Mouse (Mus musculus): ENCODE data around the gene Celsr1.

Gene Celsr1

DNA sequence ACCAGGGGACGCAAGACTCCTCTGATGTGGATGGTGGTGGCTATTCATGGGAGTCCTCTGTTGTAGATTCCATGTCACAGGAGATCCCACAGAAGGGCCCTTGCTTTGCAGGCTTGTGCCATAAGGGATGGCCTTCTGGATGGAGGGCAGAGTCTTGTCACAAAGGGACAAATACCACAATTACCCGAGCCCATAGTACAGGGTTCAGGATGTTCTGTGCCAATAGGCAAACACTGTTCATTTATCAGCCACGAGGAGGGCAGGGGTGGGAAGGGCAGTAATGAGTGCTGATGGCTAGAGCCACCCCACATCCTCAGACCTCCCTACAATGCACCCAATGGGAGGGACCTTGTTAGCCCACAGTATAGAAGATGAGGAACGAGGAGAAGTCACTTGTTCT is 71.9 kb downstream of the Celsr1 start:
- in situ Hi-C loops (cut with MboI), result no loop called here

DNA sequence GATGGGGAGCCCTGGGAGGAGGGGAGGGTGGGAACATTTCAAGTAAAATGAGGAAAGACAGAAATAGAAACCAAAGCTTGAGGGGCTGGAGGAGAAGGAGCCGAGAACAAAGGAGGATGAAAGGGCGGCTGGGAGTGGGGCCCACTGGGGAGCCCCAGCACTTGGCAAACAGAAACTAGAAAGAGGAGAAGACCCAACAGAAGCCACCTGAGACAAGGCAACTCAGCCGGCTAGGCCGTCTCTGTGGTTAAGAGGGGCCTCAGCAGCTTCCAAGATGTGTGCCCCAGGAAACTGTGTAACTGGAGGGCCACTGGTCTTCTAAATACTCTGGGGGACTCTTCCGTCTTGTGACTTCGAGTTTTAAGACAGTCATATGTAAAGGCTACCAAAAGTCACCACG is 72.4 kb downstream of the Celsr1 start:
- in situ Hi-C loops (cut with MboI), result no loop called here

GRCm38 (mm10) chr15:85956202-85956601 is 77.4 kb downstream of the Celsr1 start:
- in situ Hi-C loops (cut with MboI), result no loop called here

DNA sequence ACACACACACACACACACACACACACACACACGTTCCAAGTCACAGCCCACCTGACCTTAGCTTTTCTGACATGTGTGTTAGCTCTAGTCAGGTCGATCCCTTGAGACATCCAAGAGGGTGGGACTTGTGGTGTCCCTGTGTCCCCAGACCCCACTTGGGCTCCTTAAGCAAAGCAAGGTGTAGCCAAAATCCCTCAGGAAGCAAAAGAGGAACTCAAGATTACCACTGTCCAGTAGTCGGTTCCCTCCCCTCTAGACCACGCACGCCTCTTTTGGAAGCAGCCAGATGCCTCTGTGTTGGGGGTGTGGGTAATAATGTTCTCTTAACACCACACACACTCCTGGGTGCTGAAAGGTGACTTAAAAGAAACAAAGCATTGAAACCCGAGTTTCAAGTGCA is 80.1 kb downstream of the Celsr1 start:
- in situ Hi-C loops (cut with MboI), result no loop called here

DNA sequence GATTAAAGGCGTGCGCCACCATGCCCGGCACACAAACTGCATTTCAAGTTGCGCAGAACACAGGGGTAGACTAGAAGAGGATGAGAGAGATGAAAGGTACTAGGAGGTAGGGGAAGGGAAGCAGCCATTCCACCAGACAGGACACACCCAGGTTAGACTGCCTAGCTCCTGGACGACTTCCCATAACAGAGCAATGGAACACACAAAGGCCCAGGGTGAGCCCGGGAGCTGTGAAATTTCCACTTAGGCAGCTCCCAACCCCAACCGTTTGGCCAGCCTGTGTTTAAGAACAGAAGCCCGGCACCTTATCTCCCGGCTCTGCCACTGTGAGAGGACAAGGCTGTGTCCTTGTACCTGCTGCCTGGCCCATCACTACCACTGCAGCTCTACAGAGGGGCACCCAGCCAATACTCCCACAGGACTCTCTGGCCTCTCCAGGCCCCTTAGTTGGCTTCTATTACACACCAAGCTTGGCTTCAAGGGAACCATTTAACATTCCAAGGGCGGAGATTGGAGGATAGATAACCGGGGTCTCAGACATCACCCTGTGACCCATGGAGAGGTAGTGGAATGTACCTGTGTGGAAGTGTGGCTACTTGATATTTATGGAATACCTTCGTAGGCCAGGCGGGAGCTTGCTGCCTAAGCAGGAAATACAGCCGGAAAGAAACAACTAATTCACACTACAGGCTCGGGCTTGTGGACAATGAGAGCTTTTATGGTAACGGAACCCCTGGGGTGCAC is 84.0 kb downstream of the Celsr1 start:
- in situ Hi-C loops (cut with MboI), result no loop called here

DNA sequence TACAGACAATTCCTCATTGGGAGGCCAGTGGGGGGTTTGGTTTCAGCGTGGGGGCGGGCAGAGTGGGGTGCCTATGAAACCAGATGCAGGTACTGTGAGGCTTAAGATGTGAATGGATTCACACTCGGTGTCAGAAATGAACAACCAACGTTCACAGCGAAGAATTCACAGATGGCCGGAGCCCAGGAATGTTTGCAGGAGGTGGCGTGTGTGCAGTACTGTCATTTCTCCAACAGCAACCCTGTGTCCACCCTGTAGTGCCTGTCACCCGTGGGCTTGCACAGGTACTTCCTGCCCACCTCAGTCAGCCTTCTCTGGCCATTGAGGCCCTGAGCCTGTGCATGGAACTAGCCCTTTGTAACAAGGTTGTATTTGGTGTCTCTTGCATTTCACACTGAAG is 85.6 kb downstream of the Celsr1 start:
- in situ Hi-C loops (cut with MboI), result no loop called here

GRCm38 (mm10) chr15:85947541-85947940 is 86.0 kb downstream of the Celsr1 start:
- in situ Hi-C loops (cut with MboI), result no loop called here

DNA sequence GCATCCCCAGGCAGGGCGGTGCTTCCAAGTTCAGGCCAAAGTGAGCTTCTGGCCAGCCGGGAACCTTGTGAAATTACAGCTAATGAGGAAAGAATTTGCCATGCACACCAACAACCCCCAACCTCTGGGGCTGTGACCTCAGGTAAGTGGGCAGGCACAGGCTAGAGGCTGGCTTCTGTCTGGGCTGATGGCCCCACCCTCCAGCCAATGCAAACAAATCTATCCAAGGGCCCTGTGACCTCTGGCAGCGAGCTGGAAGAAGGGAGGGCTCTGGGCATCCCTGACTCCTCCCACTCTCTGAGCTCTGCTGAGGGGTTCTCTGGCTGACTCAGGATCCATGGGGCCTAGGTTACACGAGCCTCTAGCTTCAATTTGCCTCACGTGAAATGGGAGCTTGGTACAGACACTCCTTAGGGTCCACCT is 97.9 kb downstream of the Celsr1 start:
- in situ Hi-C loops (cut with MboI), result no loop called here

- in situ Hi-C loops (cut with MboI), result no loop called here
These were observed 105.4 kb downstream of the Celsr1 start for GRCm38 (mm10) chr15:85928161-85928560.

GRCm38 (mm10) chr15:85921855-85922254 is 111.7 kb downstream of the Celsr1 start:
- in situ Hi-C loops (cut with MboI), result no loop called here

GRCm38 (mm10) chr15:85919892-85920248 is 113.7 kb downstream of the Celsr1 start:
- in situ Hi-C loops (cut with MboI), result no loop called here

- in situ Hi-C loops (cut with MboI), result no loop called here
These were observed 114.2 kb downstream of the Celsr1 start for GRCm38 (mm10) chr15:85919191-85919891.

- in situ Hi-C loops (cut with MboI), result no loop called here
These were observed 120.0 kb downstream of the Celsr1 start for GRCm38 (mm10) chr15:85913605-85914004.

DNA sequence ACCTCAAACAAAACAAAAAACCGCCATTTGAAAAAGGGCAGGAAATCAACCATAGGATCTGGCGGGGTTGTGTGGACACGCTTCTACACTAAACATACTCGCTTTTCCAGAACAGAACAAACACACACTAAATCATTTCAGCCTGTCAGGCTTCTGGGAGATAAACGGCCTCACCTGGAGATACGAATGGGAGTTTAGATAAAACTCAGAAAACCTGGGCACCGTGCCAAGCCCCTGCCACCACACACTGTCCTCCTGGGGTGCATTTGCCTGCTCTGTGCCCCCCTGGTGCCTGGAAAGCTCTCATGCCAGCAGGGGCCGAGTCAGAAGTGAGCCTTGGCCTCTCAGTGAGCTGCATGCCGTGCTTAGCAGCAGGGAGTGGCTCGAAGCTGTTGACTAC is 123.6 kb downstream of the Celsr1 start:
- in situ Hi-C loops (cut with MboI), result loop anchor here (5.0 kb wide), 2 partner anchors 127 to 212 kb away; no protein-coding TSS in a partner anchor

- in situ Hi-C loops (cut with MboI), result loop anchor here (5.0 kb wide), 2 partner anchors 128 to 213 kb away; no protein-coding TSS in a partner anchor
These were observed 124.1 kb downstream of the Celsr1 start for GRCm38 (mm10) chr15:85909492-85909829.

- in situ Hi-C loops (cut with MboI), result loop anchor here (5.0 kb wide), 2 partner anchors 128 to 213 kb away; no protein-coding TSS in a partner anchor
These were observed 124.7 kb downstream of the Celsr1 start for GRCm38 (mm10) chr15:85908660-85909491.

- in situ Hi-C loops (cut with MboI), result no loop called here
These were observed 129.8 kb downstream of the Celsr1 start for GRCm38 (mm10) chr15:85903826-85904225.

- in situ Hi-C loops (cut with MboI), result no loop called here
These were observed 131.1 kb downstream of the Celsr1 start for GRCm38 (mm10) chr15:85902505-85902904.

GRCm38 (mm10) chr15:85900801-85901200 is 132.8 kb downstream of the Celsr1 start:
- in situ Hi-C loops (cut with MboI), result no loop called here

DNA sequence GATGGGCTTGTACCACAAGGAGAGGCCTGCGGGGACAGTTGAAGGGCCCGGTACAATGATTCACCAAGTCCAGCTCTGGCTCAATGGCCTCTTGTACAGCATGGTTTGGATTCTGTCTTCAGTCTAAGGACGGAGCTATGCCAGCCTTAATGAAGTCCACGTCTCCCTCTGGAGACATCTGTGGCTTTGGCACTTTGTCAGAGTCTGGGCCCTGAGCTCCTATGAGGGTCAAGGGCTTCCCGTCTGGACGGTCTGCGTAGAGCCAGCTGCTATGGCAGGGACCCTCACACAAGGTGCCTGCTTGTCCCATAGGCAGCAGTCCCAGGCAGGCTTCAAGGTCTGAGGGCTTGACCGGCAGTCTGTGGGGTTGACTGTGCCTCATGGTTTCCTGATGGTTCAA is 133.3 kb downstream of the Celsr1 start:
- in situ Hi-C loops (cut with MboI), result no loop called here

- in situ Hi-C loops (cut with MboI), result no loop called here
These were observed 134.2 kb downstream of the Celsr1 start for GRCm38 (mm10) chr15:85899396-85899795.

DNA sequence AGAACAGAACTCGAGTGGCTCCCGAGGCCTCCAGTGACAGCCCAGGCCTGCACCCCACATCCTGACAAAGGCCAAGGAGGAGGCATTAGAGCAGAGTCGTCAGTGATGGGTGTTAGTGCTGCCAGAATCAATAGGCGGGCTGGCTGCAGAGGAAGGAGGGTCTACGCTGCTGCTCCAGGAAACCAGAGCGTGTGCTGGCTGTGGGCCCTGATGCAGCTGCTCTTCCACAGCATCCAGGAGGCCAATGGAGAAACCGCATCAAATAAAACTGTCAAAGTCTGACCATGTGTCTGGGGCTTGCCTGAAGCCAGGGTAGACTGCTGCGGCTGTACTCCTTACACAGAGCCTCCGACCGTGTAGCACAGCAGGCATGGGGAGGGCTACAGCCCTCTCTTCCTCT is 136.5 kb downstream of the Celsr1 start:
- in situ Hi-C loops (cut with MboI), result no loop called here

GRCm38 (mm10) chr15:85896284-85896683 is 137.3 kb downstream of the Celsr1 start:
- in situ Hi-C loops (cut with MboI), result no loop called here

All from mature B cell (primary cell).